Mouse (Mus musculus): Measurements from ENCODE around the gene Pygb. TPM values are rescaled to one million over a fixed set of nuclear protein-coding genes. Genes with fewer than 3 reads are reported as not detected.

Pygb gene
- polyA plus RNA-seq, 1 experiment: 25.7 TPM

- TF ChIP-seq POLR2A (IDR thresholded peaks at IDR 0.05; ENCODE audit: low read depth, low read length) (no peak), CTCF (IDR thresholded peaks at IDR 0.05; ENCODE audit: extremely low read depth, insufficient read depth, insufficient read length, insufficient replicate concordance) (no peak)
- Histone ChIP-seq H3K27ac (ENCODE audit: insufficient read depth, low read length) (no peak overlapping the region), H3K27me3 (ENCODE audit: control insufficient read depth, insufficient read depth, low read length) (no peaks in the 10 kb centered on the region), H3K4me1 (ENCODE audit: control insufficient read depth, insufficient read depth, insufficient read length) (no peaks in the 10 kb centered on the region), H3K36me3 (ENCODE audit: control insufficient read depth, insufficient read depth, low read length) (peaks cover 53% of the 10 kb centered on the region), H3K4me3 (ENCODE audit: extremely low read depth, insufficient read depth, insufficient read length) (no peak overlapping the region)
- WGBS: 77% methylated on average over 5 of the region's 5 CpGs
- DNase-seq (ENCODE audit: low read depth in 1 of 2, low spot score in 2 of 2): no peak
Observed at GRCm38 (mm10) chr2:150810603-150811002, 24.1 kb downstream of the Pygb start.

- peaks cover 49% of the 10 kb centered on the region for H3K36me3 ChIP-seq (ENCODE audit: control insufficient read depth, insufficient read depth, low read length)
- H3K4me3 ChIP-seq (ENCODE audit: extremely low read depth, insufficient read depth, insufficient read length): no peak overlapping the region
- no peak for DNase-seq (ENCODE audit: low read depth in 1 of 2, low spot score in 2 of 2)
- TF ChIP-seq POLR2A (IDR thresholded peaks at IDR 0.05; ENCODE audit: low read depth, low read length): no peak
- TF ChIP-seq CTCF (IDR thresholded peaks at IDR 0.05; ENCODE audit: extremely low read depth, insufficient read depth, insufficient read length, insufficient replicate concordance): no peak
- H3K27ac ChIP-seq (ENCODE audit: insufficient read depth, low read length): no peak overlapping the region
- H3K4me1 ChIP-seq (ENCODE audit: control insufficient read depth, insufficient read depth, insufficient read length): no peaks in the 10 kb centered on the region
- WGBS: 92% methylated on average over 6 of the region's 6 CpGs
- no peaks in the 10 kb centered on the region for H3K27me3 ChIP-seq (ENCODE audit: control insufficient read depth, insufficient read depth, low read length)
Observed at GRCm38 (mm10) chr2:150812816-150813215, 26.3 kb downstream of the Pygb start.

GRCm38 (mm10) chr2:150816676-150817402, 30.3 kb downstream of the Pygb start:
- no peak overlapping the region for H3K4me3 ChIP-seq (ENCODE audit: extremely low read depth, insufficient read depth, insufficient read length)
- WGBS: 96% methylated on average over 18 of the region's 18 CpGs
- no peaks in the 10 kb centered on the region for H3K4me1 ChIP-seq (ENCODE audit: control insufficient read depth, insufficient read depth, insufficient read length)
- peaks cover 48% of the 10 kb centered on the region for H3K36me3 ChIP-seq (ENCODE audit: control insufficient read depth, insufficient read depth, low read length)
- no peak overlapping the region for H3K27ac ChIP-seq (ENCODE audit: insufficient read depth, low read length)
- TF ChIP-seq POLR2A (IDR thresholded peaks at IDR 0.05; ENCODE audit: low read depth, low read length): no peak
- no peak for TF ChIP-seq CTCF (IDR thresholded peaks at IDR 0.05; ENCODE audit: extremely low read depth, insufficient read depth, insufficient read length, insufficient replicate concordance)
- no peaks in the 10 kb centered on the region for H3K27me3 ChIP-seq (ENCODE audit: control insufficient read depth, insufficient read depth, low read length)
- DNase-seq (ENCODE audit: low read depth in 1 of 2, low spot score in 2 of 2): no peak

- no peak for TF ChIP-seq POLR2A (IDR thresholded peaks at IDR 0.05; ENCODE audit: low read depth, low read length)
- TF ChIP-seq CTCF (IDR thresholded peaks at IDR 0.05; ENCODE audit: extremely low read depth, insufficient read depth, insufficient read length, insufficient replicate concordance): no peak
- no peaks in the 10 kb centered on the region for H3K4me1 ChIP-seq (ENCODE audit: control insufficient read depth, insufficient read depth, insufficient read length)
- DNase-seq (ENCODE audit: low read depth in 1 of 2, low spot score in 2 of 2): no peak
- H3K27ac ChIP-seq (ENCODE audit: insufficient read depth, low read length): no peak overlapping the region
- no peaks in the 10 kb centered on the region for H3K27me3 ChIP-seq (ENCODE audit: control insufficient read depth, insufficient read depth, low read length)
- no peak overlapping the region for H3K4me3 ChIP-seq (ENCODE audit: extremely low read depth, insufficient read depth, insufficient read length)
- 92% methylated on average over 8 of the region's 8 CpGs for WGBS
- H3K36me3 ChIP-seq (ENCODE audit: control insufficient read depth, insufficient read depth, low read length): peaks cover 38% of the 10 kb centered on the region
Observed at GRCm38 (mm10) chr2:150818742-150819141, 32.2 kb downstream of the Pygb start.

GRCm38 (mm10) chr2:150820720-150821119, 34.2 kb downstream of the Pygb start:
- 93% methylated on average over 8 of the region's 8 CpGs for WGBS
- peaks cover 27% of the 10 kb centered on the region for H3K36me3 ChIP-seq (ENCODE audit: control insufficient read depth, insufficient read depth, low read length)

GRCm38 (mm10) chr2:150822987-150823386, 36.5 kb downstream of the Pygb start:
- H3K36me3 ChIP-seq (ENCODE audit: control insufficient read depth, insufficient read depth, low read length): peaks cover 35% of the 10 kb centered on the region

More at GRCm38 (mm10) chr2:150820720-150821119, 34.2 kb downstream of the Pygb start:
- Histone ChIP-seq H3K27me3 (ENCODE audit: control insufficient read depth, insufficient read depth, low read length) (no peaks in the 10 kb centered on the region), H3K4me3 (ENCODE audit: extremely low read depth, insufficient read depth, insufficient read length) (no peak overlapping the region), H3K4me1 (ENCODE audit: control insufficient read depth, insufficient read depth, insufficient read length) (no peaks in the 10 kb centered on the region), H3K27ac (ENCODE audit: insufficient read depth, low read length) (no peak overlapping the region)
- DNase-seq (ENCODE audit: low read depth in 1 of 2, low spot score in 2 of 2): no peak
- TF ChIP-seq CTCF (IDR thresholded peaks at IDR 0.05; ENCODE audit: extremely low read depth, insufficient read depth, insufficient read length, insufficient replicate concordance): no peak
- no peak for TF ChIP-seq POLR2A (IDR thresholded peaks at IDR 0.05; ENCODE audit: low read depth, low read length)

GRCm38 (mm10) chr2:150826426-150826825, 39.9 kb downstream of the Pygb start:
- H3K27me3 ChIP-seq (ENCODE audit: control insufficient read depth, insufficient read depth, low read length): no peaks in the 10 kb centered on the region
- DNase-seq (ENCODE audit: low read depth in 1 of 2, low spot score in 2 of 2): no peak
- TF ChIP-seq CTCF (IDR thresholded peaks at IDR 0.05; ENCODE audit: extremely low read depth, insufficient read depth, insufficient read length, insufficient replicate concordance) (no peak), POLR2A (IDR thresholded peaks at IDR 0.05; ENCODE audit: low read depth, low read length) (no peak)
- H3K4me1 ChIP-seq (ENCODE audit: control insufficient read depth, insufficient read depth, insufficient read length): peaks cover 18% of the 10 kb centered on the region; the same call in 1 of the 2 replicates
- H3K36me3 ChIP-seq (ENCODE audit: control insufficient read depth, insufficient read depth, low read length): peaks cover 24% of the 10 kb centered on the region
- H3K27ac ChIP-seq (ENCODE audit: insufficient read depth, low read length): no peak overlapping the region
- WGBS: 93% methylated on average over 3 of the region's 3 CpGs
- H3K4me3 ChIP-seq (ENCODE audit: extremely low read depth, insufficient read depth, insufficient read length): no peak overlapping the region

More at GRCm38 (mm10) chr2:150822987-150823386, 36.5 kb downstream of the Pygb start:
- H3K4me3 ChIP-seq (ENCODE audit: extremely low read depth, insufficient read depth, insufficient read length): no peak overlapping the region
- H3K27me3 ChIP-seq (ENCODE audit: control insufficient read depth, insufficient read depth, low read length): no peaks in the 10 kb centered on the region
- DNase-seq (ENCODE audit: low read depth in 1 of 2, low spot score in 2 of 2): no peak
- TF ChIP-seq CTCF (IDR thresholded peaks at IDR 0.05; ENCODE audit: extremely low read depth, insufficient read depth, insufficient read length, insufficient replicate concordance) (no peak), POLR2A (IDR thresholded peaks at IDR 0.05; ENCODE audit: low read depth, low read length) (no peak)
- 52% methylated on average over 8 of the region's 8 CpGs for WGBS
- no peaks in the 10 kb centered on the region for H3K4me1 ChIP-seq (ENCODE audit: control insufficient read depth, insufficient read depth, insufficient read length)
- no peak overlapping the region for H3K27ac ChIP-seq (ENCODE audit: insufficient read depth, low read length)
